Mouse (Mus musculus): ENCODE measurements around the gene Dpp6.

- TF ChIP-seq CTCF (IDR thresholded peaks at IDR 0.05; ENCODE audit: low read depth) (no peak), EP300 (optimal IDR thresholded peaks at IDR 0.05) (no peak)
Observed at GRCm38 (mm10) chr5:27066837-27067236, 249.8 kb downstream of the Dpp6 start.
